Mouse (Mus musculus): ENCODE measurements around the gene Nktr. TPM values are rescaled to one million over a fixed set of nuclear protein-coding genes. Genes with fewer than 3 reads are reported as not detected.

The Nktr gene
- total RNA-seq, 1 experiment from 2014 or later = 193 TPM

DNA sequence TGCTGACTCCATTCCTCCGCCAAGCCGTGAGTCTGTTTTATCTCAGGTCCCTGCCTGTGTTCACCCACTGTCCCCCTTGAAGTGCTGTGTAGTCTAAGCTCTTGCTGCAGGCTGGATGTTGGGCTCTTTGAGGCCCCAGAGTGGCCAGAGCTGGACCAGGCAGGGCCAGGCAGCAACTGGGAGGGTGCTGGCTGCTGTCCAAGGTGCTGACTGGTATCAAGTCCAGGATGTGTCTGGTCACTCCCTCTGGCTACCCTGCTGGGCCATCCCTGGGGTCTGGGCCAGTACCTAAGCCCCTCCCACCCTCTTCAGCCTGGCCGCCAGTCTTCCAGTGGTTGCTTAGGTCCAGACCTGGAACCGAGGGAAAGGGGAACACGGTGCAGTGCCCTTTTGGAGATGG is 72.2 kb downstream of the Nktr start:
- ATAC-seq (replicated peaks; ENCODE audit: insufficient number of reproducible peaks, low FRiP score, low TSS enrichment, poor library complexity, severe bottlenecking) = no peak

- no peak for ATAC-seq (replicated peaks; ENCODE audit: insufficient number of reproducible peaks, low FRiP score, low TSS enrichment, poor library complexity, severe bottlenecking)
Measured at GRCm38 (mm10) chr9:121791757-121792521, 73.0 kb downstream of the Nktr start, which contains the start of gene Hhatl. Gene Hhatl, minus strand, starts transcription at chr9:121792507.

- no peak for ATAC-seq (replicated peaks; ENCODE audit: insufficient number of reproducible peaks, low FRiP score, low TSS enrichment, poor library complexity, severe bottlenecking)
Measured at GRCm38 (mm10) chr9:121794972-121795539, 76.1 kb downstream of the Nktr start.

GRCm38 (mm10) chr9:121797722-121798121 is 78.8 kb downstream of the Nktr start:
- ATAC-seq (replicated peaks; ENCODE audit: insufficient number of reproducible peaks, low FRiP score, low TSS enrichment, poor library complexity, severe bottlenecking) = no peak

DNA sequence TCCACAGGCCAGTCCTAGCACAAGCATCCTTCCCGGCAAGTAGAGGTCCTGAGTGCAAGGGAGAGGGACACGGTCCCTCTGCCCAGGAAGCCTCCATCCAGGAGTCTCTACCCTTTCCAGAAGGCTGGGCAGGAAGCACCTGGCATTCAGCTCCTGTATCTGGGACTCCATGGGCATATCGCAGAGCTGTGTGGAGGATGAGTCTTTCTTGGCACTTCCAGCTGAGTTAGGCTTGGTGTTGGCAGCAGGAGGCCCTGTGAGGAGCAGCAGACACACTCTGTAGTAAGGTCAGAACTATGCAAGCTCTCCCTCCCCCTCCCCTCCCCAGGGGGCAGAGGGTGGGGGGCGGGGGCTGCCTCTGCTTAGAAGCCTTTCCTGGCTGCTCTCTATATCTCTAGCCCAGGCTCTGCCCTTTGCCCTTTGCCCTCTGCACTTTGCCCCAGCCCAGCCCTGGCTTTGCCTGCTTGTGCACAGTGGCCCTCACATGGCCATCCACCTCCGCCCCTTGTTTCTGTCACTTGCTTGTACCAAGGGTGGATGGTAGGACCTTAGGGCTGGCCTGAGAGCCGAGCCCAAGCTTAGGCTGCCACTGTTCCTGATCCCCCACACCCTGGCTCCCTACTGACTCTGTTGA is 80.0 kb downstream of the Nktr start:
- ATAC-seq (replicated peaks; ENCODE audit: insufficient number of reproducible peaks, low FRiP score, low TSS enrichment, poor library complexity, severe bottlenecking) = no peak

DNA sequence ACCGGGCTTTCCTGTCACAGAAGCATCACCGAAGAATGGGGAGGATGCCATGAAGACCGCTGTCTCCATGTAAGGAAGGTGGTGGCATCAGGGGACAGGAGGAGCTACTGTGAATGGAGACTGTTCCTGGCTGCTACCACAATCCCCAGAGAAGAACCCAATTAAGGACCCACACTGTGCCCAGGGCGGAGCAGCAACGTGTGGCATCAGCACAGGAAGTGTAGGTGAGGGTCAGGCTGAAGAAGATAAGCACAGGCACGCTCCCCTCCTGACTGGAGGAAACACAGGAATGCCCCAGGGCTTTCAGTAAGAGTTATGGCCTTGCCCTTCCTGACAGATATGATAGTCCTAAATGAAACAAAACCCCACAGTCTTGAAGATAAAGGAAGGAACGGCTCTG is 83.8 kb downstream of the Nktr start:
- ATAC-seq (replicated peaks; ENCODE audit: insufficient number of reproducible peaks, low FRiP score, low TSS enrichment, poor library complexity, severe bottlenecking) = no peak

Other genes with a start within 250 kb of the Nktr start
- not detected in 3 replicates for gene Cck, start 223.5 kb upstream of the Nktr start, total RNA-seq (2017)
- not detected in 3 replicates for gene Lyzl4, start 77.1 kb upstream of the Nktr start, total RNA-seq (2017)
- gene Vipr1, start 76.5 kb upstream of the Nktr start, total RNA-seq (2017) = 0.29 to 0.78 TPM (median 0.32 TPM) in 3 replicates
- 1.1 to 4.3 TPM (median 3.0 TPM) in 3 replicates for gene Sec22c, start 13.7 kb upstream of the Nktr start, total RNA-seq (2017)
- 14.6 to 46.7 TPM (median 28.7 TPM) in 3 replicates for gene Ss18l2, start 8.8 kb upstream of the Nktr start, total RNA-seq (2017)
- gene Zfp651, start 40.2 kb downstream of the Nktr start, total RNA-seq (2017) = not detected in 3 replicates
- not detected in 3 replicates for gene Klhl40, start 58.4 kb downstream of the Nktr start, total RNA-seq (2017)
- not detected in 3 replicates for gene Hhatl, start 73.3 kb downstream of the Nktr start, total RNA-seq (2017)
- gene Ccdc13, start 120.3 kb downstream of the Nktr start, total RNA-seq (2017) = 0.53 to 0.58 TPM in 2 of 3 replicates, not detected in the other
- gene Higd1a, start 139.2 kb downstream of the Nktr start, total RNA-seq (2017) = 32.4 to 39.0 TPM (median 35.7 TPM) in 3 replicates
- gene Ackr2, start 179.2 kb downstream of the Nktr start, total RNA-seq (2017) = 0.29 to 4.3 TPM (median 3.2 TPM) in 3 replicates
- gene Cyp8b1, start 197.1 kb downstream of the Nktr start, total RNA-seq (2017) = not detected in 3 replicates
- gene Fam198a, start 231.8 kb downstream of the Nktr start, total RNA-seq (2017) = not detected in 3 replicates